Mouse (Mus musculus) layer of hippocampus, adult 8-10 months (tissue): ENCODE data around the gene Gm11077. TPM values are rescaled to one million over a fixed set of nuclear protein-coding genes. Genes with fewer than 3 reads are reported as not detected.
A peak's percentile ranks its signal among the peaks of the same experiment; 100 is the strongest.

Experiments used
- DNase-seq, 2 experiments: peaks; one replicate each; pipeline ENCODE4 v3.0.0; 2022; ENCODE audit warnings: low spot score in 2 of 2
- total RNA-seq, 4 experiments: library from RNA; stranded (reverse); gene quantifications; 2 replicates each; pipeline ENCODE4 v1.2.4; 2022

The Gm11077 gene
- not detected for total RNA-seq

GRCm38 (mm10) chr6:140729272-140729671 lies at the start of gene Gm11077:
Gene Gm11077, plus strand, starts transcription at chr6:140729284.
- DNase-seq: no peak

- DNase-seq: no peak
Observed at GRCm38 (mm10) chr6:140680713-140681112, 48.4 kb upstream of the Gm11077 start.

GRCm38 (mm10) chr6:140682829-140683228 lies 46.3 kb upstream of the Gm11077 start:
- DNase-seq: no peak

GRCm38 (mm10) chr6:140684403-140684802 lies 44.7 kb upstream of the Gm11077 start:
- no peak for DNase-seq

- no peak for DNase-seq
Observed at GRCm38 (mm10) chr6:140689617-140690404, 39.3 kb upstream of the Gm11077 start.

GRCm38 (mm10) chr6:140692160-140692559 lies 36.9 kb upstream of the Gm11077 start:
- no peak for DNase-seq

GRCm38 (mm10) chr6:140696192-140696879 lies 32.7 kb upstream of the Gm11077 start:
- DNase-seq: no peak

GRCm38 (mm10) chr6:140697994-140698393 lies 31.1 kb upstream of the Gm11077 start:
- DNase-seq: peak; percentile 78 to 83

- no peak for DNase-seq
Observed at GRCm38 (mm10) chr6:140698596-140698995, 30.5 kb upstream of the Gm11077 start.

GRCm38 (mm10) chr6:140701259-140701658 lies 27.8 kb upstream of the Gm11077 start:
- no peak for DNase-seq

- no peak for DNase-seq
Observed at GRCm38 (mm10) chr6:140705132-140705531, 24.0 kb upstream of the Gm11077 start.

GRCm38 (mm10) chr6:140706056-140706455 lies 23.0 kb upstream of the Gm11077 start:
- DNase-seq: no peak

- DNase-seq: no peak
Observed at GRCm38 (mm10) chr6:140708059-140708458, 21.0 kb upstream of the Gm11077 start.

GRCm38 (mm10) chr6:140709415-140710107 lies 19.5 kb upstream of the Gm11077 start:
- no peak for DNase-seq

- peak; percentile 27 to 77 for DNase-seq
Observed at GRCm38 (mm10) chr6:140712754-140713153, 16.3 kb upstream of the Gm11077 start.

GRCm38 (mm10) chr6:140714905-140715365 lies 14.1 kb upstream of the Gm11077 start:
- peak; percentile 45 to 72 for DNase-seq

- no peak for DNase-seq
Observed at GRCm38 (mm10) chr6:140722058-140722457, 7.0 kb upstream of the Gm11077 start.

- DNase-seq: no peak
Observed at GRCm38 (mm10) chr6:140730669-140731401, 1.8 kb downstream of the Gm11077 start.

- peak; percentile 67 to 79 for DNase-seq
Observed at GRCm38 (mm10) chr6:140731402-140731730, 2.3 kb downstream of the Gm11077 start.

GRCm38 (mm10) chr6:140732971-140733640 lies 4.0 kb downstream of the Gm11077 start:
- DNase-seq: peak in 1 of 2 experiments; percentile 14

- DNase-seq: no peak
Observed at GRCm38 (mm10) chr6:140733641-140733986, 4.5 kb downstream of the Gm11077 start.
